Mouse (Mus musculus) activated CD4-positive, CD25-positive, alpha-beta regulatory T cell, adult 4 months (primary cell): ENCODE results near the gene H2-Q1. TPM values are rescaled to one million over a fixed set of nuclear protein-coding genes. Genes with fewer than 3 reads are reported as not detected.
"Not testable (repeated sequence)": the region's sequence is repeated elsewhere in the genome, so short reads cannot be mapped to it uniquely, and the experiment has no call there.

Source experiments
- ATAC-seq: one replicate; pipeline ENCODE4 v1.8.0; 2017
- polyA plus RNA-seq, 2 experiments: library from polyadenylated mRNA; unstranded; fragments of 100-300 nt; shearing (Covaris generic); gene quantifications; one replicate each; pipeline ENCODE4 v1.2.1; 2017

Gene H2-Q1
- polyA plus RNA-seq, 2 experiments from 2014 or later: not detected

DNA sequence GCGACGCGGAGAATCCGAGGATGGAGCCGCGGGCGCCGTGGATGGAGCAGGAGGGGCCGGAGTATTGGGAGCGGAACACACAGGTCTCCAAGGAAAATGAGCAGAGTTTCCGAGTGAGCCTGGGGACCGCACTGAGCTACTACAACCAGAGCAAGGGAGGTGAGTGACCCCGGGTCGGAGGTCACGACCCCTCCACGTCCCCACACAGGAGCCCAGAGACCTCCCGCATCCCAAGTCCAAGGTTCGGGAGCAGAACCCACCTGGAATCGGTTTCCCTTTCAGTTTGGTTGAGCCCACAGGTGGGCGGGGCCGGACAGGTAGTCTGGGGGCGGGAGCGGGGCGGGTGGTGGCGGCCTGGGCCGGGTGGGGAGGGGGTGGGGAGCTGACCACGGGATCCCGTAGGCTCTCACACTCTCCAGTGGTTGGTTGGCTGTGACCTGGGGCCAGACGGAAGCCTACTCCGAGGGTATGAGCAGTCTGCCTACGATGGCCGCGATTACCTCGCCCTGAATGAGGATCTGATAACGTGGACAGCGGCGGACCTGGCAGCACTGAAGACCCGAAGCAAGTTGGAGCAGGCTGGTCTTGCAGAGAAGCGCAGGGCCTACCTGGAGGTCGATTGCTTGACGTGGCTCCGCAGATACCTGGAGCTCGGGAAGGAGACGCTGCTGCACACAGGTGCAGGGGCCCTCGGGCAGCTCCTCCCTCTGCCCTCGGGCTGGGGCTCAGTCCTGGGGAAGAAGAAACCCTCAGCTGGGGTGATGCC lies 22.7 kb downstream of the H2-Q1 start:
- peak; percentile 28 for ATAC-seq

DNA sequence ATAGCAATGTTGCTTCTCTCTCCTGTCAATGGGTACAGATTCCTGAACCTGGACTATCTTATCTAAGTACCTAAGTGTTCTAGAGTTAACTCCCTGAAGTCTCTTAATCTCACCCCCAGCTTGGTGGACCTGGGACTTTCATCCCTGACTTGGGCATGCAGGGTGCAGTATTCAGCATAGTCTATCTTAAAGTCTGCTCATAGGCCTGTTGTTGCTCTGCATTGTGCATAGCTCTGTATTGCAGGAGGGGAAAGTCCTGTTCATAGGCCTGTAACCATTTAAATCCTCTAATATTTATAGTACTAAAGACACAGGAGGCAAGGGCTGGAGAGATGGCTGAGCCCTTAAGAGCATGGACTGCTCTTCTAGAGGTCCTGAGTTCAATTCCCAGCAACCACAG lies 27.5 kb downstream of the H2-Q1 start:
- ATAC-seq: not testable (repeated sequence)

- peak; percentile 80 for ATAC-seq
These were observed 33.1 kb downstream of the H2-Q1 start for GRCm38 (mm10) chr17:35353275-35353674.

DNA sequence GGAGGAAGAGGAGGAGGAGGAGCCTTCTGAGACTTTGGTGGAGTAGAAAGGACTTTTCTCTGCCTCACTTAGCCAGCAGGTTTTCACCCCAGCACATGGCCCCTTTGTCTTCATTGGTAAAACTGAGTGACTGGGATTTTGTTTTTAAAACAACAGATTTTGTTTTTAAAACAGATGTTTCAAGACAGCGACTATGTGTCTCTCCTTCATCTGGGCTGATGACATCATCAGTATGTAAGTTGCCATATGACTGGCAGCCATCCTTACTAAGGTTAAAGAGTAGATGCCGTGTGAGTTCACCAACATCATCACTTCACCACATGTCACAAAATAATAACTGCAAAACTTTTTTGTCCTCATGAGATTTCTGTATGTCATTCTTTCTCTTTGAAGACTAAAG lies 33.9 kb downstream of the H2-Q1 start:
- peak; percentile 43 for ATAC-seq

DNA sequence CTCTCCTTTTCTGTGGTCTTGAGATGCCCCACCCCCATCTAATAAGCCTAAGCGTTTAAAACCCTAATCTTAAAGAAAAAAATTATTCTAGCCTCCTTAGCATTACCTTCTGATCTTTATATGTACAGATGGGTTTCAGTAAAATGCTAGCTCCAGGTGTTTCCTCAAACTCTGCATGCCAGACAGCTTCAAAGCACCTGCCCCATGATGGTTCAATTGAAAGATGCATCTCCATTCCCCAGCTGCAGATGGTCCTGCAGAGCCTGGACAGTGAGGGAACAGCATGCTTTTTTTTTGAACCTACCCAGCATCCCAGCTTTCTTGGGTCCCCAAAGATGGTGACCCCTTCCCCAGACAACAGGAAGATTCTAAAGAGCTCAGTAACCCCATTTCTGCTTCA lies 36.9 kb downstream of the H2-Q1 start:
- ATAC-seq: no peak

DNA sequence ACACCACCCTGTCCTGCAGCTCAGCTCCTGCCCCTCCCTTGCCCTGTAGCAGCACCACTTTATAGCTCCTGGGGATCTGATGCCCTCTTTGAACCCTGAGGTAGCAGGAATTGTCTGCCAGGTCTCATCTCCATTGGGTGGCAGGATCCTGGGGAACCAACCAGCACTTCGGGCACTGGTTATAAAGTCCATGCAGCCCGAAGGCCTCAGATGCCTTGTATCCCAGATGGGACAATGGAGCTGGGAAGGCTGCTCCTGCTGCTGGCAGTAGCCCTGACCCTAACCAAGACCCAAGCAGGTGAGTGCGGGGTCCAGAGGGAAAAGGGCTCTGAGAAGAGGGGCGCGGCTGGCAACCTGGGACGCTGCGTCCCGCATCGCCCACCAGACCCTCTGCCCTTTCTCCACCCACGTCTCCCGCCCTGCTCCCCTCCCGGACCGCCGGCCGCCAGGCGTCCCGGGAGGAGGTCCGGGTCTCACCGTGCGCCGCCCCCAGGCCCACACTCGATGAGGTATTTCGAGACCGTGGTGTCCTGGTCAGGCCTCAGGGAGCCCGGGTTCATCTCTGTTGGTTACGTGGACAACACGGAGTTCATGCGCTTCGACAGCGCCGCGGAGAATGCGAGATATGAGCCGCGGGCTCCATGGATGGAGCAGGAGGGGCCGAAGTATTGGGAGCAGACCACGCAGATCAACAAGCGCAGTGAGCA lies 38.7 kb downstream of the H2-Q1 start:
- no peak for ATAC-seq

DNA sequence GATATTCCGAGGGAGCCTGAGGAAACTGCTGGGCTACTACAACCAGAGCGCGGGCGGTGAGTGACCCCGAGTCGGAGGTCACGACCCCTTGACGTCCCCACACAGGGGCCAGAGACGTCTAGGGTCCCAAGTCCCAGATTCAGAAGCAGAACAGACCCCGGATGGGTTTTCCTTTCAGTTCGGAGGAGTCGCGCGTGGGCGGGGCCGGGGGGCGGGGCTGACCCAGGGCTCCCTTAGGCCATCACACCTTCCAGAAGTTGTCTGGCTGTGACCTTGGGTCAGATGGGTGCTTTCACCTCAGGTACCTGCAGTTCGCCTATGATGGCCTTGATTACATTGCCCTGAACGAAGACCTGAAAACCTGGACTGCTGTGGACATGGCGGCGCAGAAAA lies 39.3 kb downstream of the H2-Q1 start:
- ATAC-seq: no peak

Other genes with a start within 250 kb of the H2-Q1 start
- gene Ly6g6e, start 243.5 kb upstream of the H2-Q1 start, polyA plus RNA-seq: not detected
- not detected for gene Ly6g6d, start 242.3 kb upstream of the H2-Q1 start, polyA plus RNA-seq
- under 1 TPM in 1 of 2 experiments, not detected in 1; 0.29 TPM for gene Ly6g6f, start 234.8 kb upstream of the H2-Q1 start, polyA plus RNA-seq
- gene Abhd16a, start 231.1 kb upstream of the H2-Q1 start, polyA plus RNA-seq: 10 to 100 TPM; 18.7 to 20.6 TPM
- not detected for gene Ly6g5c, start 212.1 kb upstream of the H2-Q1 start, polyA plus RNA-seq
- gene Ly6g5b, start 205.0 kb upstream of the H2-Q1 start, polyA plus RNA-seq: 1 to 10 TPM; 1.9 to 2.4 TPM
- 10 to 100 TPM; 60.4 to 70.2 TPM for gene Gpank1, start 198.9 kb upstream of the H2-Q1 start, polyA plus RNA-seq
- gene Csnk2b, start 198.4 kb upstream of the H2-Q1 start, polyA plus RNA-seq: 100 to 1,000 TPM; 274 to 355 TPM
- 10 to 100 TPM; 22.6 to 26.3 TPM for gene D17H6S53E, start 194.0 kb upstream of the H2-Q1 start, polyA plus RNA-seq
- not detected for gene Apom, start 188.4 kb upstream of the H2-Q1 start, polyA plus RNA-seq
- gene Bag6, start 185.2 kb upstream of the H2-Q1 start, polyA plus RNA-seq: 10 to 100 TPM; 26.2 to 34.1 TPM
- gene Prrc2a, start 155.5 kb upstream of the H2-Q1 start, polyA plus RNA-seq: 10 to 100 TPM; 38.8 to 78.9 TPM
- 1 to 10 TPM in 1 of 2 experiments, under 1 TPM in 1; 0.91 to 1.9 TPM for gene Aif1, start 144.3 kb upstream of the H2-Q1 start, polyA plus RNA-seq
- 10 to 100 TPM in 1 of 2 experiments, 1 to 10 TPM in 1; 5.4 to 13.4 TPM for gene Lst1, start 132.0 kb upstream of the H2-Q1 start, polyA plus RNA-seq
- 100 to 1,000 TPM; 134 to 383 TPM for gene Ltb, start 126.0 kb upstream of the H2-Q1 start, polyA plus RNA-seq
- 10 to 100 TPM; 21.5 to 21.6 TPM for gene Tnf, start 118.4 kb upstream of the H2-Q1 start, polyA plus RNA-seq
- gene Lta, start 115.1 kb upstream of the H2-Q1 start, polyA plus RNA-seq: 10 to 100 TPM; 70.5 to 90.5 TPM
- 1 to 10 TPM in 1 of 2 experiments, not detected in 1; 1.8 TPM for gene Gm16181, start 99.6 kb upstream of the H2-Q1 start, polyA plus RNA-seq
- gene Atp6v1g2, start 86.7 kb upstream of the H2-Q1 start, polyA plus RNA-seq: 1 to 10 TPM; 2.3 to 4.0 TPM
- 1 to 10 TPM; 3.4 to 4.4 TPM for gene Nfkbil1, start 84.6 kb upstream of the H2-Q1 start, polyA plus RNA-seq
- 100 to 1,000 TPM; 200 to 247 TPM for gene Ddx39b, start 78.7 kb upstream of the H2-Q1 start, polyA plus RNA-seq
- 1,000 to 10,000 TPM; 3,460 to 4,099 TPM for gene H2-D1, start 57.7 kb upstream of the H2-Q1 start, polyA plus RNA-seq
- 1 to 10 TPM; 7.5 to 8.8 TPM for gene H2-Q2, start 21.8 kb downstream of the H2-Q1 start, polyA plus RNA-seq
- 10 to 100 TPM; 12.1 to 12.7 TPM for gene H2-Q4, start 59.2 kb downstream of the H2-Q1 start, polyA plus RNA-seq
- gene H2-Q6, start 104.4 kb downstream of the H2-Q1 start, polyA plus RNA-seq: 100 to 1,000 TPM; 450 to 531 TPM
- 1,000 to 10,000 TPM; 1,012 to 1,237 TPM for gene H2-Q7, start 118.8 kb downstream of the H2-Q1 start, polyA plus RNA-seq
- 10 to 100 TPM in 1 of 2 experiments, 1 to 10 TPM in 1; 7.3 to 20.1 TPM for gene H2-Q10, start 149.7 kb downstream of the H2-Q1 start, polyA plus RNA-seq
- gene Pou5f1, start 185.6 kb downstream of the H2-Q1 start, polyA plus RNA-seq: under 1 TPM in 1 of 2 experiments, not detected in 1; 0.36 TPM
- gene Tcf19, start 196.4 kb downstream of the H2-Q1 start, polyA plus RNA-seq: 10 to 100 TPM; 29.2 to 36.6 TPM
- 1 to 10 TPM; 3.7 to 5.0 TPM for gene Cchcr1, start 196.7 kb downstream of the H2-Q1 start, polyA plus RNA-seq
- gene Psors1c2, start 212.8 kb downstream of the H2-Q1 start, polyA plus RNA-seq: not detected
- not detected for gene Cdsn, start 231.7 kb downstream of the H2-Q1 start, polyA plus RNA-seq
- not detected for gene 2300002M23Rik, start 247.0 kb downstream of the H2-Q1 start, polyA plus RNA-seq